Mouse (Mus musculus): Measurements from ENCODE around the gene Mpl. TPM values are rescaled to one million over a fixed set of nuclear protein-coding genes. Genes with fewer than 3 reads are reported as not detected.

The Mpl gene
- total and polyA plus RNA-seq, 2 experiments: not detected

DNA sequence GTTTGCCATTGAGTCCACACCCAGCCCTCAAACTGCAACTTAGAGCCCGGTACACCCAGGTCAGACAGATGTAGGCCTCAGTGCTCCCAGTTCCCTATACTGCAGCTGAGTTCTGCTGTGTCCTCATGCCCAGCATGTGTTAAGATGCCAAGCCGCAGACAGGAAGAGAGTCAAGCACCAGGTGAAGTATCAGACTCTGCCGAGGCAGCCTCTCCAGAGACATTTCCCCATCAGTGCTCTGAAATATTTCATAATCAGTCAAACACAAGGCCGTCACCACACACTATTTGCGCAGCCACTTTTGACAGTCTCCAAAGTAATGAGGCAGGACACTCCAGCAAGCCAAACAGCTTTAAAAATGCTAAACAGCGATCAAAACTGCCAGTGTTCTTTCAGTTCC is 58.9 kb downstream of the Mpl start:
- Histone ChIP-seq H3K27me3 (ENCODE audit: control insufficient read depth, insufficient read depth, low read length) (no peaks in the 10 kb centered on the region), H3K4me1 (ENCODE audit: control insufficient read depth, insufficient read depth, low read length) (peaks cover 20% of the 10 kb centered on the region), H3K4me3 (ENCODE audit: insufficient read depth, low read depth, low read length) (no peak overlapping the region), H3K36me3 (ENCODE audit: control insufficient read depth, insufficient read depth, low read length) (peaks cover 5% of the 10 kb centered on the region; the same call in 1 of the 2 replicates), H3K9ac (ENCODE audit: low read depth, low read length) (no peak overlapping the region), H3K79me2 (ENCODE audit: control insufficient read depth, insufficient read depth, low read length) (no peaks in the 10 kb centered on the region), H3K27ac (replicated peaks; ENCODE audit: insufficient read depth, low read depth, low read length) (no peak overlapping the region)
- TF ChIP-seq POLR2A (IDR thresholded peaks at IDR 0.05; ENCODE audit: extremely low read depth, insufficient read depth, low read length) (no peak), CTCF (IDR thresholded peaks at IDR 0.05; ENCODE audit: low read depth, low read length) (no peak)
- peak; percentile 67 for DNase-seq (ENCODE audit: extremely low read depth, low read depth, low spot score)
- 45% methylated on average over 6 of the region's 6 CpGs for WGBS

- DNase-seq (ENCODE audit: extremely low read depth, low read depth, low spot score): no peak
- WGBS: 36% methylated on average over 3 of the region's 3 CpGs
- H3K36me3 ChIP-seq (ENCODE audit: control insufficient read depth, insufficient read depth, low read length): peaks cover 13% of the 10 kb centered on the region; the same call in 1 of the 2 replicates
Observed at GRCm38 (mm10) chr4:118396433-118396832, 60.9 kb downstream of the Mpl start.

DNA sequence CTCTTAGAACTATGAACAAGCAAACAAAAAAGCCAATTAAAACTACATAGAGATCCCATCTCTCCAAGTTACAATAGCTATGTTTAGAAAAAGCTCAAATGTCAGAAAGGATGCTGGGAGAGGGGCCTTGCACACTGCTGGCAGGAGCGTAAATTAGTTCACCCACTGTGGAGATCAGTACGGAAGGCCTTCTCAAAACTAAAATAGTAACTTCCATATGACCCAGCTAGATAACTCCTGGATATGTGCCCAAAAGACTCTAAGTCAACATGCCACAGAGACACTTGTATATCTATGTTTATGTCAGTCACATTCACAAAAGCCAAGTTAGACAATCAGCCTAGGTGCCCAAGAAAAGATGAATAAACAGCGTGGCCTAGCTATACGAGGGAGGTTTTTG is 62.0 kb downstream of the Mpl start:
- no peak for DNase-seq (ENCODE audit: extremely low read depth, low read depth, low spot score)
- Histone ChIP-seq H3K79me2 (ENCODE audit: control insufficient read depth, insufficient read depth, low read length) (no peaks in the 10 kb centered on the region), H3K27me3 (ENCODE audit: control insufficient read depth, insufficient read depth, low read length) (no peaks in the 10 kb centered on the region), H3K36me3 (ENCODE audit: control insufficient read depth, insufficient read depth, low read length) (peaks cover 13% of the 10 kb centered on the region; the same call in 1 of the 2 replicates), H3K4me3 (ENCODE audit: insufficient read depth, low read depth, low read length) (no peak overlapping the region), H3K4me1 (ENCODE audit: control insufficient read depth, insufficient read depth, low read length) (peaks cover 3% of the 10 kb centered on the region; the same call in 1 of the 2 replicates), H3K9ac (ENCODE audit: low read depth, low read length) (no peak overlapping the region), H3K27ac (replicated peaks; ENCODE audit: insufficient read depth, low read depth, low read length) (no peak overlapping the region)
- TF ChIP-seq CTCF (IDR thresholded peaks at IDR 0.05; ENCODE audit: low read depth, low read length) (no peak), POLR2A (IDR thresholded peaks at IDR 0.05; ENCODE audit: extremely low read depth, insufficient read depth, low read length) (no peak)
- WGBS: 66% methylated on average over 4 of the region's 4 CpGs

More at GRCm38 (mm10) chr4:118396433-118396832, 60.9 kb downstream of the Mpl start:
- TF ChIP-seq CTCF (IDR thresholded peaks at IDR 0.05; ENCODE audit: low read depth, low read length) (no peak), POLR2A (IDR thresholded peaks at IDR 0.05; ENCODE audit: extremely low read depth, insufficient read depth, low read length) (no peak)
- no peak overlapping the region for H3K27ac ChIP-seq (replicated peaks; ENCODE audit: insufficient read depth, low read depth, low read length)
- no peak overlapping the region for H3K4me3 ChIP-seq (ENCODE audit: insufficient read depth, low read depth, low read length)
- peaks cover 6% of the 10 kb centered on the region; the same call in 1 of the 2 replicates for H3K4me1 ChIP-seq (ENCODE audit: control insufficient read depth, insufficient read depth, low read length)
- no peaks in the 10 kb centered on the region for H3K27me3 ChIP-seq (ENCODE audit: control insufficient read depth, insufficient read depth, low read length)
- no peaks in the 10 kb centered on the region for H3K79me2 ChIP-seq (ENCODE audit: control insufficient read depth, insufficient read depth, low read length)
- no peak overlapping the region for H3K9ac ChIP-seq (ENCODE audit: low read depth, low read length)

GRCm38 (mm10) chr4:118394505-118394904 is 62.8 kb downstream of the Mpl start:
- Histone ChIP-seq H3K79me2 (ENCODE audit: control insufficient read depth, insufficient read depth, low read length) (no peaks in the 10 kb centered on the region), H3K27me3 (ENCODE audit: control insufficient read depth, insufficient read depth, low read length) (no peaks in the 10 kb centered on the region), H3K36me3 (ENCODE audit: control insufficient read depth, insufficient read depth, low read length) (peaks cover 13% of the 10 kb centered on the region; the same call in 1 of the 2 replicates), H3K9ac (ENCODE audit: low read depth, low read length) (no peak overlapping the region), H3K4me3 (ENCODE audit: insufficient read depth, low read depth, low read length) (no peak overlapping the region), H3K4me1 (ENCODE audit: control insufficient read depth, insufficient read depth, low read length) (peaks cover 3% of the 10 kb centered on the region; the same call in 1 of the 2 replicates), H3K27ac (replicated peaks; ENCODE audit: insufficient read depth, low read depth, low read length) (no peak overlapping the region)
- WGBS: 81% methylated on average over 6 of the region's 6 CpGs
- no peak for DNase-seq (ENCODE audit: extremely low read depth, low read depth, low spot score)
- TF ChIP-seq CTCF (IDR thresholded peaks at IDR 0.05; ENCODE audit: low read depth, low read length): no peak
- TF ChIP-seq POLR2A (IDR thresholded peaks at IDR 0.05; ENCODE audit: extremely low read depth, insufficient read depth, low read length): no peak

Other genes starting within 250 kb of the Mpl start
- gene Ptprf, start 166.1 kb downstream of the Mpl start, total RNA-seq (2014; rRNA removed): 40.1 and 67.4 TPM in 2 replicates
- gene Ptprf, start 166.1 kb downstream of the Mpl start, polyA plus RNA-seq (2012; rRNA removed): 89.8 and 101 TPM in 2 replicates
- gene Szt2, start 48.2 kb downstream of the Mpl start, total RNA-seq (2014; rRNA removed): 3.0 and 5.2 TPM in 2 replicates
- 8.8 and 11.9 TPM in 2 replicates for gene Szt2, start 48.2 kb downstream of the Mpl start, polyA plus RNA-seq (2012; rRNA removed)
- 37.0 and 40.3 TPM in 2 replicates for gene Med8, start 48.2 kb downstream of the Mpl start, total RNA-seq (2014; rRNA removed)
- gene Med8, start 48.2 kb downstream of the Mpl start, polyA plus RNA-seq (2012; rRNA removed): 25.5 and 31.3 TPM in 2 replicates
- 16.9 and 23.1 TPM in 2 replicates for gene Elovl1, start 29.4 kb downstream of the Mpl start, total RNA-seq (2014; rRNA removed)
- gene Elovl1, start 29.4 kb downstream of the Mpl start, polyA plus RNA-seq (2012; rRNA removed): 132 and 135 TPM in 2 replicates
- gene Cdc20, start 20.2 kb downstream of the Mpl start, total RNA-seq (2014; rRNA removed): 0.46 and 5.4 TPM in 2 replicates
- 0.59 and 0.93 TPM in 2 replicates for gene Cdc20, start 20.2 kb downstream of the Mpl start, polyA plus RNA-seq (2012; rRNA removed)
- gene Tie1, start 32.5 kb upstream of the Mpl start, total RNA-seq (2014; rRNA removed): 6.6 and 9.6 TPM in 2 replicates
- gene Tie1, start 32.5 kb upstream of the Mpl start, polyA plus RNA-seq (2012; rRNA removed): 6.7 and 8.9 TPM in 2 replicates
- 19.8 and 21.5 TPM in 2 replicates for gene 2610528J11Rik, start 69.5 kb upstream of the Mpl start, total RNA-seq (2014; rRNA removed)
- gene 2610528J11Rik, start 69.5 kb upstream of the Mpl start, polyA plus RNA-seq (2012; rRNA removed): 52.6 and 54.6 TPM in 2 replicates
- 2.9 and 3.5 TPM in 2 replicates for gene Tmem125, start 86.5 kb upstream of the Mpl start, total RNA-seq (2014; rRNA removed)
- 13.1 and 17.5 TPM in 2 replicates for gene Tmem125, start 86.5 kb upstream of the Mpl start, polyA plus RNA-seq (2012; rRNA removed)
- not detected in 2 replicates for gene Cfap57, start 163.3 kb upstream of the Mpl start, total RNA-seq (2014; rRNA removed)
- not detected in 2 replicates for gene Cfap57, start 163.3 kb upstream of the Mpl start, polyA plus RNA-seq (2012; rRNA removed)
- 19.6 and 19.9 TPM in 2 replicates for gene Ebna1bp2, start 163.3 kb upstream of the Mpl start, total RNA-seq (2014; rRNA removed)
- 10.3 and 13.0 TPM in 2 replicates for gene Ebna1bp2, start 163.3 kb upstream of the Mpl start, polyA plus RNA-seq (2012; rRNA removed)
- not detected in 2 replicates for gene Olfr62, start 201.4 kb upstream of the Mpl start, total RNA-seq (2014; rRNA removed)
- not detected in 2 replicates for gene Olfr62, start 201.4 kb upstream of the Mpl start, polyA plus RNA-seq (2012; rRNA removed)
- gene Olfr1342, start 235.2 kb upstream of the Mpl start, total RNA-seq (2014; rRNA removed): not detected in 2 replicates
- gene Olfr1342, start 235.2 kb upstream of the Mpl start, polyA plus RNA-seq (2012; rRNA removed): not detected in 2 replicates
- not detected in 2 replicates for gene Olfr1341, start 246.0 kb upstream of the Mpl start, total RNA-seq (2014; rRNA removed)
- not detected in 2 replicates for gene Olfr1341, start 246.0 kb upstream of the Mpl start, polyA plus RNA-seq (2012; rRNA removed)